ENCODE assay signal across 11 mouse cellular contexts in the genomic region with DNA sequence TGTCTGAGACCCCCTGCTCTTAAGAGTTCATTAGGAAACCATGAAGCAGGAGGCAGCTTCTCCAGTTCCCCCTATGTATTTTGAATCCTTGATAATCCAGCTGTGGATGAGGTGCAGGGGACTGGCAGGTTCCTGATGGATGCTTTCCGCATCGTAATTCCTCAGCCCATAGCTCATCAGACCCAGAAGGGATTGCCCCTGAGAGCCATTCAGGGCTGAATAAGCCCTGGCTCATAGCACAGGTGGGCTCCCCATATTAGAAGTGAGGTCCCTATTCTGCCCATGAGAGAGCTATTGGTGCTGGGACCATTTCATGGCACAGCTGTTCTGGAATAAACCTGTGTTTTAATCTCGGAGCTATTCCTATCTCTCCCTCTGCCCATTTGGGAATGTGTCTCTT.
A peak's percentile ranks its signal among the peaks of the same experiment; 100 is the strongest.
DNase-seq lines count a peak whose midpoint lies in the region; ATAC-seq and TF ChIP-seq lines count a peak whose summit lies in the region.
"Had no signal": no experiment of that assay in that cellular context is flagged by ENCODE, and none has a peak within 500 bp of the region (broad histone marks: within the 10 kb centered on the region; RNA-seq: fewer than 3 reads in every experiment).

No protein-coding gene starts in this region.

- ATAC-seq in kidney, postnatal 0 days (replicated peaks; ENCODE audit: low FRiP score, low read depth): no peak
- ATAC-seq in hindbrain, embryonic 12.5 days (ENCODE audit: low FRiP score): no peak
- no peak for ATAC-seq in midbrain, embryonic 13.5 days

- 53% methylated on average over 3 of the region's 3 CpGs for WGBS in kidney, postnatal 0 days
- 74% methylated on average over 3 of the region's 3 CpGs for WGBS in hindbrain, embryonic 12.5 days
- 45% methylated on average over 3 of the region's 3 CpGs for WGBS in midbrain, embryonic 13.5 days

- H3K9ac ChIP-seq in kidney, postnatal 0 days (ENCODE audit: low read depth, low read length): no peak overlapping the region
- no peak overlapping the region for H3K9ac ChIP-seq in hindbrain, embryonic 12.5 days
- H3K9ac ChIP-seq in midbrain, embryonic 13.5 days (replicated peaks): no peak overlapping the region; the same call in 1 of the 2 replicates
- H3K9ac ChIP-seq: heart, embryonic 13.5 days had no signal

- peak; percentile 27 for DNase-seq in kidney, postnatal 0 days (ENCODE audit: low spot score)
- DNase-seq in kidney, postnatal 4 days: no peak
- no peak for DNase-seq in adrenal gland, postnatal 36 days
- no peak for DNase-seq in gastrocnemius, postnatal 36 days
- no peak for DNase-seq in heart, postnatal 10 days
- DNase-seq: kidney, adult 9 months; thymus, postnatal 25 days had no signal

- no peaks in the 10 kb centered on the region for H3K27me3 ChIP-seq in kidney, postnatal 0 days (ENCODE audit: insufficient read depth, low read length)
- no peaks in the 10 kb centered on the region for H3K27me3 ChIP-seq in hindbrain, embryonic 12.5 days
- no peaks in the 10 kb centered on the region for H3K27me3 ChIP-seq in midbrain, embryonic 13.5 days
- H3K27me3 ChIP-seq: heart, embryonic 13.5 days had no signal

- no peak for TF ChIP-seq CTCF in kidney, postnatal 0 days (IDR thresholded peaks at IDR 0.05; ENCODE audit: low read depth)

- intact Hi-C loops in gastrocnemius, postnatal 36 days (cut with DNase I): no loop called here
- intact Hi-C loops in heart, postnatal 10 days (cut with DNase I): no loop called here

- H3K36me3 ChIP-seq in kidney, postnatal 0 days (ENCODE audit: insufficient read depth, low read length): no peaks in the 10 kb centered on the region
- H3K36me3 ChIP-seq in hindbrain, embryonic 12.5 days: no peaks in the 10 kb centered on the region
- no peaks in the 10 kb centered on the region for H3K36me3 ChIP-seq in midbrain, embryonic 13.5 days
- H3K36me3 ChIP-seq: G1E; heart, embryonic 13.5 days had no signal

- H3K4me3 ChIP-seq in kidney, postnatal 0 days (replicated peaks; ENCODE audit: low read depth, low read length): no peak overlapping the region
- no peak overlapping the region for H3K4me3 ChIP-seq in hindbrain, embryonic 12.5 days
- H3K4me3 ChIP-seq in midbrain, embryonic 13.5 days (replicated peaks): no peak overlapping the region
- H3K4me3 ChIP-seq: heart, embryonic 13.5 days had no signal

- H3K9me3 ChIP-seq in kidney, postnatal 0 days (replicated peaks; ENCODE audit: low read length): no peaks in the 10 kb centered on the region
- H3K9me3 ChIP-seq in hindbrain, embryonic 12.5 days (replicated peaks): no peaks in the 10 kb centered on the region
- H3K9me3 ChIP-seq in midbrain, embryonic 13.5 days: no peaks in the 10 kb centered on the region
- H3K9me3 ChIP-seq: heart, embryonic 13.5 days had no signal

- no peak overlapping the region for H3K4me2 ChIP-seq in kidney, postnatal 0 days (ENCODE audit: low read length)
- no peak overlapping the region for H3K4me2 ChIP-seq in hindbrain, embryonic 12.5 days (replicated peaks)
- H3K4me2 ChIP-seq in midbrain, embryonic 13.5 days (replicated peaks): 0 out of 2 replicates have a peak overlapping the region, but pooled peaks have one; percentile 5
- H3K4me2 ChIP-seq: heart, embryonic 13.5 days had no signal

- H3K4me1 ChIP-seq in kidney, postnatal 0 days (replicated peaks; ENCODE audit: insufficient read depth, low read length): no peaks in the 10 kb centered on the region; the same call in none of the 2 replicates
- peaks cover 41% of the 10 kb centered on the region for H3K4me1 ChIP-seq in hindbrain, embryonic 12.5 days
- peaks cover 50% of the 10 kb centered on the region for H3K4me1 ChIP-seq in midbrain, embryonic 13.5 days (replicated peaks)

- no peak overlapping the region for H3K27ac ChIP-seq in kidney, postnatal 0 days
- peak overlapping the region; percentile 93 for H3K27ac ChIP-seq in hindbrain, embryonic 12.5 days
- H3K27ac ChIP-seq in midbrain, embryonic 13.5 days: peak overlapping the region; percentile 97
- H3K27ac ChIP-seq: heart, embryonic 13.5 days had no signal
